Mouse (Mus musculus) spleen, postnatal 36 days (tissue): ENCODE data around the gene Satb1.

ENCODE experiments used
- DNase-seq, 2 experiments: peaks; one replicate each; pipeline ENCODE4 v3.0.0; 2022; ENCODE audit warnings: low spot score in 2 of 2, mixed read lengths in 1 of 2

Gene Satb1

GRCm38 (mm10) chr17:51832900-51833577, at the start of gene Satb1:
TSS of gene Satb1 (minus strand) at chr17:51833290.
- DNase-seq = peak; percentile 90

GRCm38 (mm10) chr17:51882566-51882965, 49.5 kb upstream of the Satb1 start:
- DNase-seq = no peak

- no peak for DNase-seq
Observed at GRCm38 (mm10) chr17:51880895-51881622, 48.0 kb upstream of the Satb1 start.

- DNase-seq = no peak
Observed at GRCm38 (mm10) chr17:51880221-51880620, 47.1 kb upstream of the Satb1 start.

GRCm38 (mm10) chr17:51879736-51880135, 46.6 kb upstream of the Satb1 start:
- DNase-seq = no peak

GRCm38 (mm10) chr17:51879171-51879570, 46.1 kb upstream of the Satb1 start:
- DNase-seq = peak; percentile 38 to 42

- DNase-seq = peak; percentile 84 to 86
Observed at GRCm38 (mm10) chr17:51876471-51876870, 43.4 kb upstream of the Satb1 start.

GRCm38 (mm10) chr17:51857616-51858015, 24.5 kb upstream of the Satb1 start:
- no peak for DNase-seq

- no peak for DNase-seq
Observed at GRCm38 (mm10) chr17:51856332-51856731, 23.2 kb upstream of the Satb1 start.

- peak; percentile 8 to 17 for DNase-seq
Observed at GRCm38 (mm10) chr17:51855261-51855660, 22.2 kb upstream of the Satb1 start.

GRCm38 (mm10) chr17:51853952-51854351, 20.9 kb upstream of the Satb1 start:
- no peak for DNase-seq

- no peak for DNase-seq
Observed at GRCm38 (mm10) chr17:51840596-51840995, 7.5 kb upstream of the Satb1 start.

- DNase-seq = no peak
Observed at GRCm38 (mm10) chr17:51839484-51839883, 6.4 kb upstream of the Satb1 start.

GRCm38 (mm10) chr17:51836901-51837300, 3.8 kb upstream of the Satb1 start:
- no peak for DNase-seq

- DNase-seq = no peak
Observed at GRCm38 (mm10) chr17:51836243-51836642, 3.2 kb upstream of the Satb1 start.

- peak in 1 of 2 experiments; percentile 15 for DNase-seq
Observed at GRCm38 (mm10) chr17:51833578-51834361, 680 bp upstream of the Satb1 start.

GRCm38 (mm10) chr17:51832421-51832875, 642 bp downstream of the Satb1 start:
- DNase-seq = peak; percentile 75 to 76

- DNase-seq = peak; percentile 31 to 33
Observed at GRCm38 (mm10) chr17:51831702-51832420, 1.2 kb downstream of the Satb1 start.

GRCm38 (mm10) chr17:51831121-51831701, 1.9 kb downstream of the Satb1 start:
- DNase-seq = no peak

GRCm38 (mm10) chr17:51829436-51829835, 3.7 kb downstream of the Satb1 start:
- DNase-seq = no peak

GRCm38 (mm10) chr17:51827922-51828410, 5.1 kb downstream of the Satb1 start:
- no peak for DNase-seq
